Mouse (Mus musculus) bone marrow, adult 2 months (tissue): ENCODE data around the gene Kcnk5.

ENCODE experiments used
- CTCF ChIP-seq: fragments of 200-500 bp; IDR thresholded peaks from 2 replicates; pipeline ENCODE4 v1.5.1; 2011; ENCODE audit warnings: low read length, control low read depth; ENCODE audit not compliant: control insufficient read depth, insufficient read depth
- POLR2A ChIP-seq: fragments of 200-500 bp; IDR thresholded peaks from 2 replicates; pipeline ENCODE4 v1.6.1; 2011; ENCODE audit warnings: low read depth, mild to moderate bottlenecking, control low read depth, low read length, borderline replicate concordance; ENCODE audit not compliant: control insufficient read depth

DNA sequence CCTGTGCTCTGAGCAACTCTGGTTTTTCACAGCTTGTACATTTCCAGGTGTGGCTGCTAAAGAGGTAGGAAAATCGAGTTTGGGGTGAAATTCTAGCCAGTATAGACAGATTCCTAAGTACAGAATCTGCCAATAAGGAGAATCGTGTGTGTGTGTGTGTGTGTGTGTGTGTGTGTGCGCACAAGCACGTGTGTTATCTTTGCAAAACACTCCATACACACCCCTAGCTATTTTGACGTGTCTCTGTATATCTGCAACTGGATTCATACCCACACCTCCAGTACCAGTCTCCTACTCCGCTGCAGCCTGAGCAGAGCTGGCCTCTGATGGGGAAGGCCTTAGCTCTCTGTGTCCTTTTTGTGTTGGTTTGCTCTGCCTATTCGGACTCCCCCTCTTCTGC is 28.3 kb upstream of the Kcnk5 start:
- no peak for TF ChIP-seq POLR2A
- TF ChIP-seq CTCF = no peak
